Mouse (Mus musculus) megakaryocyte, embryonic 14.5 days (primary cell): ENCODE results near the gene Slc44a2.

Experiments used
- FLI1 ChIP-seq: IDR thresholded peaks from 2 replicates; pipeline ENCODE4 v1.6.1; 2012; ENCODE audit warnings: low read length, inconsistent platforms, mixed read lengths
- GATA1 ChIP-seq: IDR thresholded peaks from 3 replicates; pipeline ENCODE4 v1.6.1; 2012; ENCODE audit warnings: mixed read lengths, low read length, inconsistent platforms, borderline replicate concordance

DNA sequence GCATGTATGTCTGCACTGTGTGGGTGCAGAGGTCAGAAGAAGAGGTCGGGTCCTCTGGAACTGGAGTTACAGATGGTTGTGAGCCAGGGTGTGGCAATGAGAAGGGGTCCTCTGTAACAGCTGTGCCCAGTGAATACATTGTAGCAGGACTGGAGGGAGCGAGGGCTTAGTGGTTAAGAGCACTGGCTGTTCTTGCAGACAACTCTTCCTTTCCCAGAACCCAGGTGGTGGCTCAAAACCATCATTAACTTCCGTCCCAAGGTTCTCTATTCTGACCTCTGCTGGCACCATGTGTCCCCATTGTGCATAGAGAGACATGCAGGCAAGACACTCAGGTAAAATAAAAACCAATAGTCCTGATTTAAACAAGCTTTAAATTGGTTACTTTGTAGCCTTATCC is 7.1 kb downstream of the Slc44a2 start:
- no peak for TF ChIP-seq GATA1
- TF ChIP-seq FLI1 = no peak
